Mouse (Mus musculus): Measurements from ENCODE around the gene Tatdn3. TPM values are rescaled to one million over a fixed set of nuclear protein-coding genes. Genes with fewer than 3 reads are reported as not detected.
A peak's percentile ranks its signal among the peaks of the same experiment; 100 is the strongest.
"Not testable (repeated sequence)": the region's sequence is repeated elsewhere in the genome, so short reads cannot be mapped to it uniquely, and the experiment has no call there.

Gene Tatdn3
- polyA plus RNA-seq, 1 experiment from 2014 or later: 13.8 TPM

- H3K9me3 ChIP-seq: no peaks in the 10 kb centered on the region
- 2% methylated on average over 68 of the region's 69 CpGs for WGBS
- H3K27me3 ChIP-seq (replicated peaks): no peaks in the 10 kb centered on the region
- H3K4me3 ChIP-seq: peak overlapping the region; percentile 59
- H3K4me1 ChIP-seq: peaks cover 20% of the 10 kb centered on the region
- H3K36me3 ChIP-seq: peaks cover 7% of the 10 kb centered on the region
- peak overlapping the region; percentile 9; the same call in 1 of the 2 replicates for H3K27ac ChIP-seq
- peak; percentile 66 for ATAC-seq (ENCODE audit: low FRiP score, low read depth)
- peak overlapping the region; percentile 76 for H3K9ac ChIP-seq
- H3K4me2 ChIP-seq (replicated peaks): peak overlapping the region; percentile 98
Measured at GRCm38 (mm10) chr1:191025016-191026012, 37.4 kb downstream of the Tatdn3 start.

GRCm38 (mm10) chr1:191023806-191024205 is 38.9 kb downstream of the Tatdn3 start:
- H3K4me2 ChIP-seq (replicated peaks); H3K9ac ChIP-seq; H3K27me3 ChIP-seq (replicated peaks); H3K4me3 ChIP-seq; H3K27ac ChIP-seq; H3K9me3 ChIP-seq; ATAC-seq (ENCODE audit: low FRiP score, low read depth); H3K36me3 ChIP-seq: not testable (repeated sequence)
- peaks cover 20% of the 10 kb centered on the region for H3K4me1 ChIP-seq
- 96% methylated on average over 6 of the region's 6 CpGs for WGBS

- Histone ChIP-seq H3K9ac (no peak overlapping the region), H3K4me1 (peaks cover 20% of the 10 kb centered on the region), H3K27ac (no peak overlapping the region), H3K27me3 (replicated peaks) (no peaks in the 10 kb centered on the region), H3K4me2 (replicated peaks) (no peak overlapping the region), H3K4me3 (no peak overlapping the region), H3K36me3 (peaks cover 7% of the 10 kb centered on the region), H3K9me3 (no peaks in the 10 kb centered on the region)
- WGBS: 87% methylated on average over 2 of the region's 2 CpGs
- no peak for ATAC-seq (ENCODE audit: low FRiP score, low read depth)
Measured at GRCm38 (mm10) chr1:191023140-191023539, 39.6 kb downstream of the Tatdn3 start.

GRCm38 (mm10) chr1:191021016-191021415 is 41.7 kb downstream of the Tatdn3 start:
- no peak overlapping the region for H3K4me2 ChIP-seq (replicated peaks)
- H3K9ac ChIP-seq: no peak overlapping the region
- peaks cover 7% of the 10 kb centered on the region for H3K36me3 ChIP-seq
- peaks cover 13% of the 10 kb centered on the region for H3K4me1 ChIP-seq
- no peaks in the 10 kb centered on the region for H3K9me3 ChIP-seq
- ATAC-seq (ENCODE audit: low FRiP score, low read depth): no peak
- no peaks in the 10 kb centered on the region for H3K27me3 ChIP-seq (replicated peaks)
- H3K27ac ChIP-seq: no peak overlapping the region
- no peak overlapping the region for H3K4me3 ChIP-seq
- 55% methylated on average over 7 of the region's 7 CpGs for WGBS

GRCm38 (mm10) chr1:191020217-191020924 is 42.4 kb downstream of the Tatdn3 start:
- WGBS: 84% methylated on average over 3 of the region's 3 CpGs
- H3K36me3 ChIP-seq: peaks cover 7% of the 10 kb centered on the region
- H3K4me1 ChIP-seq: peaks cover 10% of the 10 kb centered on the region
- no peak overlapping the region for H3K4me2 ChIP-seq (replicated peaks)
- H3K9ac ChIP-seq: no peak overlapping the region
- H3K27ac ChIP-seq: no peak overlapping the region
- no peak overlapping the region for H3K4me3 ChIP-seq
- no peaks in the 10 kb centered on the region for H3K9me3 ChIP-seq
- no peaks in the 10 kb centered on the region for H3K27me3 ChIP-seq (replicated peaks)
- ATAC-seq (ENCODE audit: low FRiP score, low read depth): no peak

- 94% methylated on average over 5 of the region's 5 CpGs for WGBS
Measured at GRCm38 (mm10) chr1:191019803-191020202, 42.9 kb downstream of the Tatdn3 start.

GRCm38 (mm10) chr1:191014271-191014670 is 48.5 kb downstream of the Tatdn3 start:
- H3K4me1 ChIP-seq: no peaks in the 10 kb centered on the region
- WGBS: 94% methylated on average over 3 of the region's 3 CpGs
- H3K4me2 ChIP-seq (replicated peaks): no peak overlapping the region

More at GRCm38 (mm10) chr1:191019803-191020202, 42.9 kb downstream of the Tatdn3 start:
- ATAC-seq (ENCODE audit: low FRiP score, low read depth): no peak
- H3K36me3 ChIP-seq: peaks cover 7% of the 10 kb centered on the region
- no peak overlapping the region for H3K4me2 ChIP-seq (replicated peaks)
- no peak overlapping the region for H3K27ac ChIP-seq
- H3K9ac ChIP-seq: no peak overlapping the region
- no peak overlapping the region for H3K4me3 ChIP-seq
- H3K9me3 ChIP-seq: no peaks in the 10 kb centered on the region
- H3K27me3 ChIP-seq (replicated peaks): no peaks in the 10 kb centered on the region
- peaks cover 5% of the 10 kb centered on the region for H3K4me1 ChIP-seq

GRCm38 (mm10) chr1:191008707-191009106 is 54.0 kb downstream of the Tatdn3 start:
- WGBS: 97% methylated on average over 5 of the region's 5 CpGs
- ATAC-seq (ENCODE audit: low FRiP score, low read depth): no peak
- Histone ChIP-seq H3K4me1 (no peaks in the 10 kb centered on the region), H3K4me2 (replicated peaks) (no peak overlapping the region), H3K36me3 (peaks cover 64% of the 10 kb centered on the region), H3K9me3 (no peaks in the 10 kb centered on the region), H3K27me3 (replicated peaks) (no peaks in the 10 kb centered on the region), H3K27ac (no peak overlapping the region), H3K9ac (no peak overlapping the region), H3K4me3 (no peak overlapping the region)

More at GRCm38 (mm10) chr1:191014271-191014670, 48.5 kb downstream of the Tatdn3 start:
- no peaks in the 10 kb centered on the region for H3K9me3 ChIP-seq
- H3K4me3 ChIP-seq: no peak overlapping the region
- no peaks in the 10 kb centered on the region for H3K27me3 ChIP-seq (replicated peaks)
- ATAC-seq (ENCODE audit: low FRiP score, low read depth): no peak
- no peak overlapping the region for H3K27ac ChIP-seq
- no peak overlapping the region for H3K9ac ChIP-seq
- H3K36me3 ChIP-seq: peaks cover 37% of the 10 kb centered on the region

GRCm38 (mm10) chr1:191002201-191002600 is 60.5 kb downstream of the Tatdn3 start:
- no peak overlapping the region for H3K4me2 ChIP-seq (replicated peaks)
- no peak overlapping the region for H3K9ac ChIP-seq
- no peak overlapping the region for H3K27ac ChIP-seq
- no peaks in the 10 kb centered on the region for H3K27me3 ChIP-seq (replicated peaks)
- H3K4me1 ChIP-seq: no peaks in the 10 kb centered on the region
- 66% methylated on average over 6 of the region's 6 CpGs for WGBS
- no peak for ATAC-seq (ENCODE audit: low FRiP score, low read depth)
- H3K9me3 ChIP-seq: peaks cover 7% of the 10 kb centered on the region; the same call in 1 of the 2 replicates
- H3K4me3 ChIP-seq: no peak overlapping the region
- peaks cover 14% of the 10 kb centered on the region for H3K36me3 ChIP-seq

GRCm38 (mm10) chr1:191000686-191001085 is 62.0 kb downstream of the Tatdn3 start:
- Histone ChIP-seq H3K4me3 (no peak overlapping the region), H3K9me3 (peaks cover 7% of the 10 kb centered on the region; the same call in 1 of the 2 replicates), H3K4me2 (replicated peaks) (no peak overlapping the region), H3K27ac (no peak overlapping the region), H3K36me3 (peaks cover 14% of the 10 kb centered on the region), H3K4me1 (no peaks in the 10 kb centered on the region), H3K27me3 (replicated peaks) (no peaks in the 10 kb centered on the region; the same call in 1 of the 2 replicates), H3K9ac (no peak overlapping the region)
- ATAC-seq (ENCODE audit: low FRiP score, low read depth): no peak
- WGBS: 89% methylated on average over 3 of the region's 3 CpGs

GRCm38 (mm10) chr1:190998027-190998426 is 64.7 kb downstream of the Tatdn3 start:
- Histone ChIP-seq H3K27ac (no peak overlapping the region), H3K9me3 (peaks cover 7% of the 10 kb centered on the region; the same call in 1 of the 2 replicates)
- WGBS: 84% methylated on average over 1 of the region's 1 CpGs

GRCm38 (mm10) chr1:190996346-190996877 is 66.3 kb downstream of the Tatdn3 start:
- Histone ChIP-seq H3K4me1 (no peaks in the 10 kb centered on the region), H3K4me3 (no peak overlapping the region), H3K27me3 (replicated peaks) (no peaks in the 10 kb centered on the region; the same call in 1 of the 2 replicates), H3K9ac (no peak overlapping the region), H3K36me3 (no peaks in the 10 kb centered on the region), H3K9me3 (peaks cover 7% of the 10 kb centered on the region; the same call in 1 of the 2 replicates), H3K27ac (no peak overlapping the region), H3K4me2 (replicated peaks) (no peak overlapping the region)
- no peak for ATAC-seq (ENCODE audit: low FRiP score, low read depth)
- WGBS: 73% methylated on average over 6 of the region's 6 CpGs

More at GRCm38 (mm10) chr1:190998027-190998426, 64.7 kb downstream of the Tatdn3 start:
- Histone ChIP-seq H3K36me3 (no peaks in the 10 kb centered on the region), H3K9ac (no peak overlapping the region), H3K4me1 (no peaks in the 10 kb centered on the region), H3K27me3 (replicated peaks) (no peaks in the 10 kb centered on the region; the same call in 1 of the 2 replicates), H3K4me3 (no peak overlapping the region), H3K4me2 (replicated peaks) (no peak overlapping the region)
- ATAC-seq (ENCODE audit: low FRiP score, low read depth): no peak

Measured in neural tube, embryonic 12.5 days (tissue).